Mouse (Mus musculus) megakaryocyte, embryonic 14.5 days (primary cell): Measurements from ENCODE around the gene Gm9803. TPM values are rescaled to one million over a fixed set of nuclear protein-coding genes. Genes with fewer than 3 reads are reported as not detected.

Source experiments
- H3K27me3 ChIP-seq: replicated peaks from 2 replicates; pipeline ENCODE3; 2012; ENCODE audit warnings: inconsistent platforms
- H3K36me3 ChIP-seq: replicated peaks from 2 replicates; pipeline ENCODE3; 2012; ENCODE audit warnings: low read length, inconsistent platforms, mixed read lengths
- H3K4me1 ChIP-seq: 2 replicates; pipeline ENCODE4 v1.6.1; 2012; ENCODE audit warnings: inconsistent platforms
- H3K4me3 ChIP-seq: replicated peaks from 2 replicates; pipeline ENCODE3; 2012; ENCODE audit warnings: moderate library complexity, mild to moderate bottlenecking, inconsistent platforms
- H3K9me3 ChIP-seq: 2 replicates; pipeline ENCODE4 v1.6.1; 2012; ENCODE audit warnings: inconsistent platforms
- FLI1 ChIP-seq: IDR thresholded peaks from 2 replicates; pipeline ENCODE4 v1.6.1; 2012; ENCODE audit warnings: low read length, inconsistent platforms, mixed read lengths
- GATA1 ChIP-seq: IDR thresholded peaks from 3 replicates; pipeline ENCODE4 v1.6.1; 2012; ENCODE audit warnings: mixed read lengths, low read length, inconsistent platforms, borderline replicate concordance
- polyA plus RNA-seq: library from polyadenylated mRNA; stranded (reverse); fragments of >175 nt; gene quantifications from 2 replicates; pipeline ENCODE4 v1.2.3, GENCODE M21; 2012; ENCODE audit warnings: low replicate concordance; ENCODE audit not compliant: insufficient read depth

The Gm9803 gene
- polyA plus RNA-seq, 1 experiment = 29.5 TPM

- no peaks in the 10 kb centered on the region for H3K9me3 ChIP-seq
- H3K4me3 ChIP-seq = no peak overlapping the region
- TF ChIP-seq GATA1 = no peak
- no peak for TF ChIP-seq FLI1
- H3K36me3 ChIP-seq = peaks cover 26% of the 10 kb centered on the region
- H3K4me1 ChIP-seq = peaks cover 35% of the 10 kb centered on the region
- no peaks in the 10 kb centered on the region for H3K27me3 ChIP-seq
These were observed 13.8 kb downstream of the Gm9803 start for GRCm38 (mm10) chr10:43537652-43538051.

- H3K4me3 ChIP-seq = no peak overlapping the region
- no peak for TF ChIP-seq FLI1
- no peak for TF ChIP-seq GATA1
- H3K36me3 ChIP-seq = peaks cover 16% of the 10 kb centered on the region
- H3K4me1 ChIP-seq = peaks cover 35% of the 10 kb centered on the region
- H3K27me3 ChIP-seq = no peaks in the 10 kb centered on the region
- H3K9me3 ChIP-seq = no peaks in the 10 kb centered on the region
These were observed 14.9 kb downstream of the Gm9803 start for GRCm38 (mm10) chr10:43538831-43539230.

- Histone ChIP-seq H3K4me3 (peak overlapping the region; percentile 91), H3K36me3 (peaks cover 16% of the 10 kb centered on the region), H3K27me3 (no peaks in the 10 kb centered on the region), H3K4me1 (peaks cover 29% of the 10 kb centered on the region), H3K9me3 (no peaks in the 10 kb centered on the region)
- TF ChIP-seq FLI1 (no peak), GATA1 (no peak)
These were observed 15.9 kb downstream of the Gm9803 start for GRCm38 (mm10) chr10:43539746-43540310.

GRCm38 (mm10) chr10:43540442-43541152 is 16.7 kb downstream of the Gm9803 start, which contains the start of gene 1700021F05Rik:
TSS of gene 1700021F05Rik (minus strand) at chr10:43540994.
- Histone ChIP-seq H3K4me3 (peak within 1 kb of the TSS; percentile 91), H3K36me3 (peaks cover 12% of the 10 kb centered on the region), H3K9me3 (no peaks in the 10 kb centered on the region), H3K4me1 (peaks cover 29% of the 10 kb centered on the region), H3K27me3 (no peaks in the 10 kb centered on the region)
- no peak for TF ChIP-seq GATA1
- no peak for TF ChIP-seq FLI1

GRCm38 (mm10) chr10:43541153-43541544 is 17.3 kb downstream of the Gm9803 start:
- TF ChIP-seq FLI1 (no peak), GATA1 (no peak)
- peak overlapping the region; percentile 91 for H3K4me3 ChIP-seq

GRCm38 (mm10) chr10:43549411-43549810 is 25.5 kb downstream of the Gm9803 start:
- H3K4me1 ChIP-seq = peaks cover 6% of the 10 kb centered on the region; the same call in 1 of the 2 replicates
- H3K9me3 ChIP-seq = peaks cover 9% of the 10 kb centered on the region
- no peak overlapping the region for H3K4me3 ChIP-seq
- TF ChIP-seq GATA1 = no peak
- no peak for TF ChIP-seq FLI1
- no peaks in the 10 kb centered on the region for H3K36me3 ChIP-seq
- H3K27me3 ChIP-seq = peaks cover 1% of the 10 kb centered on the region

More at GRCm38 (mm10) chr10:43541153-43541544, 17.3 kb downstream of the Gm9803 start:
- no peaks in the 10 kb centered on the region for H3K9me3 ChIP-seq
- H3K36me3 ChIP-seq = peaks cover 6% of the 10 kb centered on the region
- H3K4me1 ChIP-seq = peaks cover 29% of the 10 kb centered on the region
- H3K27me3 ChIP-seq = no peaks in the 10 kb centered on the region

- TF ChIP-seq GATA1 = no peak
- peaks cover 9% of the 10 kb centered on the region for H3K9me3 ChIP-seq
- peaks cover 6% of the 10 kb centered on the region; the same call in 1 of the 2 replicates for H3K4me1 ChIP-seq
- H3K4me3 ChIP-seq = no peak overlapping the region
- H3K36me3 ChIP-seq = no peaks in the 10 kb centered on the region
- H3K27me3 ChIP-seq = peaks cover 1% of the 10 kb centered on the region
These were observed 27.0 kb downstream of the Gm9803 start for GRCm38 (mm10) chr10:43550923-43551322.

- TF ChIP-seq FLI1 (no peak), GATA1 (no peak)
- Histone ChIP-seq H3K9me3 (peaks cover 9% of the 10 kb centered on the region), H3K4me1 (peaks cover 6% of the 10 kb centered on the region; the same call in 1 of the 2 replicates), H3K27me3 (peaks cover 1% of the 10 kb centered on the region), H3K36me3 (no peaks in the 10 kb centered on the region), H3K4me3 (no peak overlapping the region)
These were observed 27.5 kb downstream of the Gm9803 start for GRCm38 (mm10) chr10:43551388-43551787.

- H3K9me3 ChIP-seq = peaks cover 12% of the 10 kb centered on the region
- H3K4me3 ChIP-seq = no peak overlapping the region
- H3K4me1 ChIP-seq = no peaks in the 10 kb centered on the region
- H3K36me3 ChIP-seq = no peaks in the 10 kb centered on the region
- TF ChIP-seq FLI1 (no peak), GATA1 (no peak)
- H3K27me3 ChIP-seq = peaks cover 7% of the 10 kb centered on the region
These were observed 33.8 kb downstream of the Gm9803 start for GRCm38 (mm10) chr10:43557630-43558165.

GRCm38 (mm10) chr10:43559313-43559712 is 35.4 kb downstream of the Gm9803 start:
- Histone ChIP-seq H3K4me3 (no peak overlapping the region), H3K9me3 (peaks cover 10% of the 10 kb centered on the region), H3K36me3 (no peaks in the 10 kb centered on the region), H3K27me3 (peaks cover 9% of the 10 kb centered on the region), H3K4me1 (no peaks in the 10 kb centered on the region)
- TF ChIP-seq FLI1 = no peak
- no peak for TF ChIP-seq GATA1
